Mouse (Mus musculus): ENCODE measurements around the gene Metap1d. TPM values are rescaled to one million over a fixed set of nuclear protein-coding genes. Genes with fewer than 3 reads are reported as not detected.
A peak's percentile ranks its signal among the peaks of the same experiment; 100 is the strongest.

Metap1d gene
- polyA plus RNA-seq (2012; rRNA removed) = 56.1 and 58.4 TPM in 2 replicates

DNA sequence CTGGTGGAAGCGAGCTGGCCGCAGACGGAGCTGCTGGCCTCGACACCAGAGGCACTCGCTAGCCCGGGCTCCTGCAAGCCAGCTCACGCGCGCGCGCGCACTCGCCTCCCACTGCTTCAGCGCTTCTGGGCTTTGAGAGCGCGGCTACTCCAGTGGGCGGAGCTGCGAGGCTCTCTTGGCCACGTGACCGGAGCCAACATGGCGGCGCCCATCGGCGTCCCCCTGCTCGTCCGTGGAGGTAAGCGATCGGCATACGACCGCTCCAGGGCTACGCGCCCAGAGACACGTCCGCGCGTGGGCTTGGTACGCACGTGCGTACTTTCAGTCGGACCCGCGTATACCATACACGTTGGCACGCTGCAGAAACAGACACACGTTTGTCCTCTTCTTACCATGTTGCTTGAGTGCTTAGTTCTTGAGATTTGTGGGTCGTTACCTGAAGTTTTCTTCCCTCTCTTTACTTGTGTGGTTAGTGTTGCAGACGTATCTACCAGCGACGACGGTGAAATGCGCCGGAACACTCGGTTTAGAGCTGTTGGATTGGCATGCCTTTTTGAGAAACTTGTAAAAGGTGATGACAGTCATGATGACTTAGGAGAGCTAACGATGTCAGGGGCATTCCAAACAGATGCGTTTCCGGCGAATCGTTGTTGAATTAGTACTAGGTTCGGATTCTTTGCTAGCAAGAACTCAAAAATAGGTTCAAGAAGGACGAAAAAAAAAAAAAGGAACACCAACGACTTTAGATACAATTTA lies at the start of gene Metap1d:
Metap1d (plus strand) TSS at position 116 of the 756 bp plus-strand sequence.
- Histone ChIP-seq H3K27me3 (ENCODE audit: control insufficient read depth, insufficient read depth, low read length) (no peaks in the 10 kb centered on the region), H3K4me1 (ENCODE audit: control insufficient read depth, insufficient read depth, low read length) (no peaks in the 10 kb centered on the region), H3K27ac (ENCODE audit: insufficient read depth, low read length) (no peak within 1 kb of the TSS), H3K4me3 (replicated peaks; ENCODE audit: insufficient read depth, low read depth, low read length) (peak within 1 kb of the TSS; percentile 69)
- under 1% methylated on average over 61 of the region's 61 CpGs for WGBS
- DNase-seq = peak; percentile 96 to 97
- TF ChIP-seq POLR2A (IDR thresholded peaks at IDR 0.05; ENCODE audit: borderline replicate concordance, insufficient read depth, low read length) (peak; percentile 73), CTCF (IDR thresholded peaks at IDR 0.05; ENCODE audit: borderline replicate concordance, insufficient read depth, low read depth, low read length) (no peak)

- Histone ChIP-seq H3K4me1 (ENCODE audit: control insufficient read depth, insufficient read depth, low read length) (no peaks in the 10 kb centered on the region), H3K4me3 (replicated peaks; ENCODE audit: insufficient read depth, low read depth, low read length) (no peak overlapping the region), H3K27ac (ENCODE audit: insufficient read depth, low read length) (no peak overlapping the region), H3K27me3 (ENCODE audit: control insufficient read depth, insufficient read depth, low read length) (no peaks in the 10 kb centered on the region)
- TF ChIP-seq POLR2A (IDR thresholded peaks at IDR 0.05; ENCODE audit: borderline replicate concordance, insufficient read depth, low read length) (no peak), CTCF (IDR thresholded peaks at IDR 0.05; ENCODE audit: borderline replicate concordance, insufficient read depth, low read depth, low read length) (no peak)
- WGBS = 87% methylated on average over 1 of the region's 1 CpGs
- no peak for DNase-seq
Measured at GRCm38 (mm10) chr2:71405613-71406012, 47.5 kb upstream of the Metap1d start.

DNA sequence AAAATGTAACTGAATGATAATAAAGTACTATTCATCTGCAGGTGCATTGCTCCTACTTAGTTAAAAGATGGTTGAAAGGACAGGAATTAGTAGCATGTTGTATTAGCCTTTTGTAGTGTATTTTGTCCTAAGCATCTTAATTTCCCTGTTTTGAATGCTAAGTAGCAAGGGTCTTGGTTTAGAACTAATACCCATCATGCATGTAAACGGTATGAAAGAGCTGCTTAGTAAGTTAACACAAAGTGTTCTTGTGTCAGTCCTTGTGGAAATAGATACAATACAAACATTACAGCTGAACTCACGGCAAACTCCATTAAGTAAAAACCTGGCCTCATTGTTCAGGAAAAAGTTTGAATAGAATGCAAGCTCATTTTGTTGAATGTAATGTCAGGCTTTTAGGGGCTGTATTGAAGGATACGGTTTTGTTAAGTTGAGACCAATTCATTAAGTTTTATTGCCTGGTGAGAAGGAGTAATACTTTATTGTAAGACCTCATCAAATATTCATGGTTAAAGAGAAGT lies 34.3 kb upstream of the Metap1d start:
- 72% methylated on average over 3 of the region's 3 CpGs for WGBS
- Histone ChIP-seq H3K27ac (ENCODE audit: insufficient read depth, low read length) (no peak overlapping the region), H3K4me3 (replicated peaks; ENCODE audit: insufficient read depth, low read depth, low read length) (no peak overlapping the region), H3K27me3 (ENCODE audit: control insufficient read depth, insufficient read depth, low read length) (no peaks in the 10 kb centered on the region), H3K4me1 (ENCODE audit: control insufficient read depth, insufficient read depth, low read length) (no peaks in the 10 kb centered on the region)
- TF ChIP-seq CTCF (IDR thresholded peaks at IDR 0.05; ENCODE audit: borderline replicate concordance, insufficient read depth, low read depth, low read length) = no peak
- TF ChIP-seq POLR2A (IDR thresholded peaks at IDR 0.05; ENCODE audit: borderline replicate concordance, insufficient read depth, low read length) = no peak
- no peak for DNase-seq

- WGBS = 82% methylated on average over 3 of the region's 3 CpGs
- H3K27me3 ChIP-seq (ENCODE audit: control insufficient read depth, insufficient read depth, low read length) = no peaks in the 10 kb centered on the region
- no peaks in the 10 kb centered on the region for H3K4me1 ChIP-seq (ENCODE audit: control insufficient read depth, insufficient read depth, low read length)
- no peak overlapping the region for H3K27ac ChIP-seq (ENCODE audit: insufficient read depth, low read length)
- H3K4me3 ChIP-seq (replicated peaks; ENCODE audit: insufficient read depth, low read depth, low read length) = no peak overlapping the region
- DNase-seq = no peak
- TF ChIP-seq POLR2A (IDR thresholded peaks at IDR 0.05; ENCODE audit: borderline replicate concordance, insufficient read depth, low read length) (no peak), CTCF (IDR thresholded peaks at IDR 0.05; ENCODE audit: borderline replicate concordance, insufficient read depth, low read depth, low read length) (no peak)
Measured at GRCm38 (mm10) chr2:71419408-71419807, 33.7 kb upstream of the Metap1d start.

GRCm38 (mm10) chr2:71420895-71421425 lies 32.1 kb upstream of the Metap1d start:
- no peaks in the 10 kb centered on the region for H3K4me1 ChIP-seq (ENCODE audit: control insufficient read depth, insufficient read depth, low read length)
- 96% methylated on average over 9 of the region's 9 CpGs for WGBS
- H3K27me3 ChIP-seq (ENCODE audit: control insufficient read depth, insufficient read depth, low read length) = no peaks in the 10 kb centered on the region
- no peak overlapping the region for H3K27ac ChIP-seq (ENCODE audit: insufficient read depth, low read length)
- H3K4me3 ChIP-seq (replicated peaks; ENCODE audit: insufficient read depth, low read depth, low read length) = no peak overlapping the region
- TF ChIP-seq CTCF (IDR thresholded peaks at IDR 0.05; ENCODE audit: borderline replicate concordance, insufficient read depth, low read depth, low read length) = no peak
- TF ChIP-seq POLR2A (IDR thresholded peaks at IDR 0.05; ENCODE audit: borderline replicate concordance, insufficient read depth, low read length) = no peak
- DNase-seq = no peak

- DNase-seq = no peak
- H3K4me1 ChIP-seq (ENCODE audit: control insufficient read depth, insufficient read depth, low read length) = no peaks in the 10 kb centered on the region
- H3K27ac ChIP-seq (ENCODE audit: insufficient read depth, low read length) = no peak overlapping the region
- no peak overlapping the region for H3K4me3 ChIP-seq (replicated peaks; ENCODE audit: insufficient read depth, low read depth, low read length)
- WGBS = 88% methylated on average over 4 of the region's 4 CpGs
- H3K27me3 ChIP-seq (ENCODE audit: control insufficient read depth, insufficient read depth, low read length) = no peaks in the 10 kb centered on the region
- no peak for TF ChIP-seq CTCF (IDR thresholded peaks at IDR 0.05; ENCODE audit: borderline replicate concordance, insufficient read depth, low read depth, low read length)
- TF ChIP-seq POLR2A (IDR thresholded peaks at IDR 0.05; ENCODE audit: borderline replicate concordance, insufficient read depth, low read length) = no peak
Measured at GRCm38 (mm10) chr2:71424545-71424944, 28.5 kb upstream of the Metap1d start.

DNA sequence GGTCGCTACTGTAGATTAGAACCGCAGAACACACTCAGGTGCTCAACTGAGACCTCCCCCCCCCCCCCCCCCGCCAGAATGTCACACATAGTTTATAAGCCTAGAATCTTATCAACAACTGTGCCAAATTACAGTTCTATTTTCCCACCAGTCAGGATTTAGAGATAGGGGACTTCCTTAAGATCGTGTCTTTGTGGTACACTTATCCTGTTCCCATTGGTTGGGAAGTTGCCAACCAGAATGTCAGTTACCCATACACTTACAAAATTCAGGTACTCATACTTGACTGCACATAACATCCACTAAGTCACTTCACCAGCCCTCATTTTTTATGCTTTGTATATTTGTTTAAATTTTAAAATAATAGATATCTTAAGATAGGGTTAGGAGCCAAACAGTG lies 17.6 kb upstream of the Metap1d start:
- DNase-seq = no peak
- H3K27ac ChIP-seq (ENCODE audit: insufficient read depth, low read length) = no peak overlapping the region
- 90% methylated on average over 4 of the region's 4 CpGs for WGBS
- TF ChIP-seq POLR2A (IDR thresholded peaks at IDR 0.05; ENCODE audit: borderline replicate concordance, insufficient read depth, low read length) (no peak), CTCF (IDR thresholded peaks at IDR 0.05; ENCODE audit: borderline replicate concordance, insufficient read depth, low read depth, low read length) (no peak)
- H3K4me3 ChIP-seq (replicated peaks; ENCODE audit: insufficient read depth, low read depth, low read length) = no peak overlapping the region
- no peaks in the 10 kb centered on the region for H3K27me3 ChIP-seq (ENCODE audit: control insufficient read depth, insufficient read depth, low read length)
- no peaks in the 10 kb centered on the region for H3K4me1 ChIP-seq (ENCODE audit: control insufficient read depth, insufficient read depth, low read length)

DNA sequence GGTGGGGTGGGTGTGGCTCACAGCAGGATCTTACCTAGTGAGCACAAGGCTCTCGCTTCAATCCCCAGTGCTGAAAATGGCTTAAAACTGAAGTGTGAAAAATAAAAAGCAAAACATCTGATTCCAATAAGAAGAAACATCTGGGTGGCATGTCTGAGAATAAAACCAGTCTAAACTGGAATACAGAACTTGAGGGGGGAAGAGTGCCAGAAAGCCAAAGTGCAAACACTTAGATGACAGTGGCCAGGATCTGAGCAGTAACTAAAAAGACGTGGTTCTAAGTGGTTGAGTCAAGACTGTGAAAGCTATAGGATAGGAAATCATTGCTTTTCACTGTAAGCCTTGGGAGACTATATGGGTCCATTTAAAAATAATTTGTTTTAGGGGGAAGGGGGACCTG lies 9.7 kb upstream of the Metap1d start:
- DNase-seq = no peak
- WGBS = 43% methylated on average over 2 of the region's 2 CpGs
- Histone ChIP-seq H3K27me3 (ENCODE audit: control insufficient read depth, insufficient read depth, low read length) (no peaks in the 10 kb centered on the region), H3K4me3 (replicated peaks; ENCODE audit: insufficient read depth, low read depth, low read length) (no peak overlapping the region), H3K27ac (ENCODE audit: insufficient read depth, low read length) (no peak overlapping the region), H3K4me1 (ENCODE audit: control insufficient read depth, insufficient read depth, low read length) (no peaks in the 10 kb centered on the region)
- TF ChIP-seq POLR2A (IDR thresholded peaks at IDR 0.05; ENCODE audit: borderline replicate concordance, insufficient read depth, low read length) (no peak), CTCF (IDR thresholded peaks at IDR 0.05; ENCODE audit: borderline replicate concordance, insufficient read depth, low read depth, low read length) (no peak)

All from cerebellum, adult 2 months (tissue).